Mouse (Mus musculus) hindbrain, embryonic 16.5 days (tissue): Measurements from ENCODE around the gene Sept8. TPM values are rescaled to one million over a fixed set of nuclear protein-coding genes. Genes with fewer than 3 reads are reported as not detected.

Experiments
- ATAC-seq: fragments of 200-750 bp; cut with Nextera tagmentation; 2 replicates; pipeline ENCODE4 v1.8.0; 2017; ENCODE audit warnings: moderate TSS enrichment, moderate library complexity
- H3K27ac ChIP-seq: fragments of 300-500 bp; sonication (generic); 2 replicates; pipeline ENCODE4 v1.5.1; 2014; ENCODE audit warnings: low read depth, mild to moderate bottlenecking, control low read depth, low read length, moderate library complexity
- H3K27me3 ChIP-seq: fragments of 300-500 bp; sonication (generic); replicated peaks from 2 replicates; pipeline ENCODE4 v1.6.1; 2014; ENCODE audit warnings: low read length; ENCODE audit not compliant: control insufficient read depth, insufficient read depth
- H3K36me3 ChIP-seq: fragments of 300-500 bp; sonication (generic); 2 replicates; pipeline ENCODE4 v1.6.1; 2014; ENCODE audit warnings: mild to moderate bottlenecking, low read length, moderate library complexity, mixed read lengths; ENCODE audit not compliant: control insufficient read depth, insufficient read depth
- H3K4me1 ChIP-seq: fragments of 300-500 bp; sonication (generic); 2 replicates; pipeline ENCODE4 v1.6.1; 2014; ENCODE audit warnings: low read depth, low read length; ENCODE audit not compliant: control insufficient read depth, insufficient read depth
- H3K4me2 ChIP-seq: fragments of 300-500 bp; sonication (generic); 2 replicates; pipeline ENCODE4 v1.6.1; 2014; ENCODE audit warnings: mild to moderate bottlenecking, low read length, control low read depth, moderate library complexity
- H3K4me3 ChIP-seq: fragments of 300-500 bp; sonication (generic); 2 replicates; pipeline ENCODE4 v1.5.1; 2014; ENCODE audit warnings: mild to moderate bottlenecking, low read length, control low read depth, moderate library complexity
- H3K9ac ChIP-seq: fragments of 300-500 bp; sonication (generic); 2 replicates; pipeline ENCODE4 v1.6.1; 2014; ENCODE audit warnings: low read depth, mild to moderate bottlenecking, control low read depth, low read length, moderate library complexity
- H3K9me3 ChIP-seq: fragments of 300-500 bp; sonication (generic); 2 replicates; pipeline ENCODE4 v1.6.1; 2014; ENCODE audit warnings: mild to moderate bottlenecking, low read length, moderate library complexity; ENCODE audit not compliant: control insufficient read depth
- WGBS: fragments of 180-500 bp; shearing (Covaris S2); extraction: QIAGEN DNeasy Blood & Tissue Kit; methylation state at CpG from one replicate; pipeline ENCODE4 v1.1.7; 2014; 5-methylcytosine and 5-hydroxymethylcytosine counted together
- polyA plus RNA-seq: library from polyadenylated mRNA; unstranded; fragments of >200 nt; fragmentation: Nextera tagmentation; extraction: Ambion mirVana; gene quantifications from 2 replicates; pipeline ENCODE4 v1.2.1, GENCODE M21; 2015

Gene Sept8
- polyA plus RNA-seq, 1 experiment from 2014 or later = 23.4 TPM

DNA sequence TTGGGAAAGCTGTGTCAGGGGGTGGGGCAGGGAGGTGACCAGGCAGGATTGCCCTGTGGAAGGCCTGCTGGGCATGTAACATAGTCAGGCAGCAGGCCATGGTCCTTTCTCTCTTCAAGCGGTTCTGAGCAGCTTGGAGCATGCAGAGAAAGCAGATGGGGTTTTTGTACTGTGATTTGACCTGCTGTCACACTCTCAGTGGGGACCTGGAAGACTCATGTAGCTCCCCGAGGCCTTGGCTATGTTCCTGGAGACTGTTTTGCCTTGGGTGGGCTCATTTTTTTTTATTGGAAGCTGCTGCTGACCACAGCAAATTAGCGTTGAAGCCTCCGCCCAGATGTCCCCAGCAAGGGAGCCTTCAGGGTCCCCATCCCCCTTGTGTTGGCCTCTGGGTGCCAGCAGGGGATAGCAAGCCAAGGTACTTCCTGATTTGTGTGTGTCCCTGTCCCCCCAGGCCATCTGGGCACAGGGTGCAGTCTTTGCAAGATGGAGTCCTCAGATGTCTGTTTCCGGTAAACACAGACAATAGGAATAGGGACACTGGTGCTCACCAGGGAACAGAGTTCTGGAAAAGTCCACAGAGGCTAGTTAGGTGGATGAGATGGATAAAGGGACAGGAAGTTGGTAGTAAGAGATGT, 13.9 kb upstream of the Sept8 start:
- Histone ChIP-seq H3K9me3 (no peaks in the 10 kb centered on the region), H3K4me3 (no peak overlapping the region), H3K27ac (no peak overlapping the region), H3K27me3 (no peaks in the 10 kb centered on the region; the same call in 1 of the 2 replicates), H3K9ac (no peak overlapping the region), H3K4me1 (no peaks in the 10 kb centered on the region), H3K4me2 (no peak overlapping the region), H3K36me3 (no peaks in the 10 kb centered on the region)
- WGBS = 36% methylated on average over 5 of the region's 5 CpGs
- ATAC-seq = peak; percentile 91

GRCm38 (mm10) chr11:53507098-53507805, 11.8 kb upstream of the Sept8 start:
- WGBS = 82% methylated on average over 9 of the region's 9 CpGs
- H3K9ac ChIP-seq = no peak overlapping the region
- H3K4me1 ChIP-seq = no peaks in the 10 kb centered on the region
- H3K36me3 ChIP-seq = no peaks in the 10 kb centered on the region
- no peaks in the 10 kb centered on the region for H3K9me3 ChIP-seq
- ATAC-seq = no peak
- no peak overlapping the region for H3K4me3 ChIP-seq
- H3K4me2 ChIP-seq = no peak overlapping the region
- no peaks in the 10 kb centered on the region; the same call in 1 of the 2 replicates for H3K27me3 ChIP-seq
- H3K27ac ChIP-seq = no peak overlapping the region

- 36% methylated on average over 7 of the region's 7 CpGs for WGBS
- Histone ChIP-seq H3K27ac (no peak overlapping the region), H3K9me3 (no peaks in the 10 kb centered on the region), H3K36me3 (no peaks in the 10 kb centered on the region), H3K4me1 (no peaks in the 10 kb centered on the region), H3K4me2 (no peak overlapping the region), H3K9ac (no peak overlapping the region), H3K27me3 (no peaks in the 10 kb centered on the region; the same call in 1 of the 2 replicates), H3K4me3 (no peak overlapping the region)
- ATAC-seq = no peak
These were observed 10.9 kb upstream of the Sept8 start for GRCm38 (mm10) chr11:53508152-53508551.

DNA sequence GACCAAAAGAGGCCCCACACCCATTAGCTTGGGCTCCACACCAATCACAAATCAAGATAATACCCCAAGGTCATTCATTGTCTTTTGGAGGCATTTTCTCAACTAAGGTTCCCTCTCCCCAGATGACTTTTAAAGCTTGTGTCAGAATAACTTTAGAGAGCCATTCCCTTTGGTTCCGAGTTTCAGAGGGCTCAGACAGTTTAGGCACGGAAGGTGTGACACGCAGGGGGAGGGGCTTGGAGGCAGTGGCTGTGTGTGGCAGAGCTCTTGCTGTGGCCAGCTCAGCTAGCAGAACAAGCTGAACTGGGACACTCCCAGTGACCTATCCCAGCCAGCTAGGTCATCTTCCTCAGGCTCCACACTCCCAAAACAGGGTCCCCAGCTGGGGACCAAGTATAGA, 10.5 kb upstream of the Sept8 start:
- no peak for ATAC-seq
- H3K4me1 ChIP-seq = no peaks in the 10 kb centered on the region
- no peaks in the 10 kb centered on the region; the same call in 1 of the 2 replicates for H3K27me3 ChIP-seq
- H3K36me3 ChIP-seq = no peaks in the 10 kb centered on the region
- 61% methylated on average over 3 of the region's 3 CpGs for WGBS
- H3K9me3 ChIP-seq = no peaks in the 10 kb centered on the region
- H3K4me3 ChIP-seq = no peak overlapping the region
- no peak overlapping the region for H3K9ac ChIP-seq
- H3K4me2 ChIP-seq = no peak overlapping the region
- H3K27ac ChIP-seq = no peak overlapping the region

DNA sequence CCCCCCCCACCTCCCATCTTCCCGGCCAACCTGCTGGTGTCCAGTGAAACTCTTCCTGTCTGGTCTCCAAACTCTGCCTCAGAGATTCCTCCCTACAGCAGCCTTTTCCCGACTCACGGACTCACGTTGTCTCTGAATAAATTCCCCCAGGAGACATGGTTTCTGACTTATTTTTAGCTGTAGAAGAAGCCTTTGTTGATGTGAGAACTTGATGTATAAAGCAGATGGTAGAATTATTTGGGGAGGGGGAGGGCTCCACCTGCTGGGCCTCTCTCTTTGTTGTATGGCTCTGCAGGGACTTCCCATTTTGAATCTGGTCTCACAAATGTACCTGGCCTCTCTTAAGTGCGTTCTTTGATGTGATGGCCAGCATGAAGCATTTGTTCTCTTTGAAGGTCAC, 8.7 kb upstream of the Sept8 start:
- no peaks in the 10 kb centered on the region for H3K4me1 ChIP-seq
- no peaks in the 10 kb centered on the region for H3K9me3 ChIP-seq
- no peak overlapping the region for H3K4me2 ChIP-seq
- no peaks in the 10 kb centered on the region for H3K36me3 ChIP-seq
- no peak overlapping the region for H3K9ac ChIP-seq
- no peak overlapping the region for H3K4me3 ChIP-seq
- H3K27me3 ChIP-seq = no peaks in the 10 kb centered on the region; the same call in 1 of the 2 replicates
- no peak for ATAC-seq
- H3K27ac ChIP-seq = no peak overlapping the region
- WGBS = 48% methylated on average over 5 of the region's 5 CpGs

DNA sequence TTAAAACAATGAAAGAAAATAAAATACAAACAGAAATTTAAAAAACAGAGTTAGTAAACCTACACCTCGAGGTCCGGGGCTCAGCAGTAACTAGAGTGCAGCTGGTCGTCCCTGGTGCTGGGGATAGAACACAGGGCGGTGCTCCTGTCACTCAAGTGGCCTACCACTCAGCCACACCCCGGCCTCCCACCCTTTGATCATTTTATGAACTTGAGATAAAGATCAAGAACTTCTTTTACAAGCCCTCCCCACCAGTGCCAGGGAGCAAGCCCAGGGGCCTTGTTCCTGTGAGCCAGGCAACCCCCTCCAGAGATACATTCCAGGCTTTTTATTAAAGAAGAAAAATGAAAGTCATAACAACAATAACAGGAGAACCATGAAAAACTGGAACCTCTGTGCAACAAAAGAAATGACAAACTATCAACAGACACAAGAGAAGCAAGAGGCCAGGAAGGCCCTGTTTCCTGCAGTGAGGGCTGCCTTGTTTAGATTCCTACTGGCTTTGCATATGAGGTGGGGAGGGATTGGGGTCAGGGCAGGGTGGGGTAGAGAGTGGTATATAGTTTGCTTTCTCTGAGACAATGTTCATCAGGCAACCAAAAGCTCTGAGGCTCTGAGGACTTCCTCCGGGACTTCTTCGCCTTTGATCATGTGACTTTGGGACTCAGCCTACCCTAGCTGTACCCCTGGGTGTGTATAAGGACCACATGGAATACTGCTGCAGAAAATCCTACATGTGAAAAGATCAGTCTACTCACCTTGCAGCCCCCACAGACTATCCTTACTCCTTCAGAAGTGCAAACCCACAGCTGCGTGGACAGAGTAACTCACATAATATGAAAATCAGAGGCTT, 2.1 kb upstream of the Sept8 start:
- peaks cover 15% of the 10 kb centered on the region for H3K4me1 ChIP-seq
- H3K27me3 ChIP-seq = peaks cover 3% of the 10 kb centered on the region
- 46% methylated on average over 8 of the region's 8 CpGs for WGBS
- H3K4me2 ChIP-seq = no peak overlapping the region
- ATAC-seq = no peak
- no peak overlapping the region for H3K27ac ChIP-seq
- H3K4me3 ChIP-seq = no peak overlapping the region
- H3K9ac ChIP-seq = no peak overlapping the region
- H3K36me3 ChIP-seq = no peaks in the 10 kb centered on the region
- no peaks in the 10 kb centered on the region for H3K9me3 ChIP-seq

- H3K4me2 ChIP-seq = peak overlapping the region; percentile 85
- H3K27me3 ChIP-seq = peaks cover 3% of the 10 kb centered on the region
- 57% methylated on average over 5 of the region's 5 CpGs for WGBS
- H3K4me1 ChIP-seq = peaks cover 20% of the 10 kb centered on the region
- H3K36me3 ChIP-seq = no peaks in the 10 kb centered on the region
- H3K27ac ChIP-seq = no peak overlapping the region
- no peak for ATAC-seq
- H3K4me3 ChIP-seq = no peak overlapping the region
- no peak overlapping the region for H3K9ac ChIP-seq
- H3K9me3 ChIP-seq = no peaks in the 10 kb centered on the region
These were observed 298 bp upstream of the Sept8 start for GRCm38 (mm10) chr11:53518759-53519158.

DNA sequence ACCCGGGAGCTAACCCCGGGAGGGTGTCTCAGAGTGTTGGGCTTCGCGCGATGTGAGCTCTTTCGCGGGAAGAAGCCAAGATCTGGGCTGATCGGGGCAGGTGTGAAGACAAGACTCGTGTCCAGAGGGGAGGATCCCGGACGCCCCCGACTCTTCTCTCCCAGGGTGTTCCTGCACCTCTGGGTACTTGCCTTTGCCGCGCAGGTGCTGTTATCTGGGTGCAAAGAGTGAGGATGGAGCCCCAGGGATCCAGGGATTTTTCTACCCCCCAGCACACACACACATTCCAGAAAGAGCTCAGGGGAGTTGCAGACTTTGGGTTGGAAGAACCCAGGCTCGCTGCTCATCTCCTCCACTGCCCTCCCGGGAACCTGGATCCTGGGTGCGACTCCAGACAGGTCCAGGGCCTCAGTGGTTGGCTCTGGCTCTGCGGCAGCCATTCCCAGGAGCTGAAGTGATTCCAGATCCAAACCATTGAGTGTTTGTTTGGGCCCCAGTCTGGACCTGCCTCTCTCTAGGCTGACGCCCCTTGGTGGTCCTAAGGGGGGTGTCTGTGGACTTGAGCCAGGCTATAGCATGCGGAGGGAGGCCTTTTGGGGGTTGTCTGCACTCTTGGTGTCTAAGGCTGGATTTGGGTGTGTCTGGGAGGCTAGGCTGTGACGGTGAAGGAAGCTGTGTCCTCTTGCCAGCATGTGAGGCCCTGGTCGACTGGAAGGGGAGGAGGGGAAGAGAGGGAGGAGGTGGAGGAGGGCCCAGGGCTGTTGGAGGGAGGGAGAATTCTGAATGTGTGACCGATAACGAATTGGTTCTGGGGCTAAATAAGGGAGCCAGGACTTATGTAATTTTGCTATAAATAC, 1.3 kb downstream of the Sept8 start:
- Histone ChIP-seq H3K27ac (peak overlapping the region; percentile 64), H3K4me2 (peak overlapping the region; percentile 85), H3K36me3 (no peaks in the 10 kb centered on the region), H3K4me1 (peaks cover 20% of the 10 kb centered on the region), H3K9ac (peak overlapping the region; percentile 77), H3K27me3 (peaks cover 3% of the 10 kb centered on the region), H3K9me3 (no peaks in the 10 kb centered on the region), H3K4me3 (peak overlapping the region; percentile 67)
- ATAC-seq = peak; percentile 49
- WGBS = under 1% methylated on average over 24 of the region's 24 CpGs
